Mouse (Mus musculus) CH12.LX (cell line): Measurements from ENCODE around the gene Kcnk15. TPM values are rescaled to one million over a fixed set of nuclear protein-coding genes. Genes with fewer than 3 reads are reported as not detected.
A peak's percentile ranks its signal among the peaks of the same experiment; 100 is the strongest.

Experiments
- DNase-seq: peaks from one replicate; pipeline ENCODE4 v3.0.0-alpha.2; 2013; ENCODE audit errors: extremely low read depth
- H3K27ac ChIP-seq: 2 replicates; pipeline ENCODE4 v1.5.1; 2012; ENCODE audit warnings: low read depth, mild to moderate bottlenecking, control low read depth, moderate library complexity; ENCODE audit not compliant: insufficient read depth
- H3K27me3 ChIP-seq: replicated peaks from 2 replicates; pipeline ENCODE3; 2012; ENCODE audit warnings: inconsistent platforms
- H3K36me3 ChIP-seq, 2 experiments: replicated peaks in 1 of 2; 2 replicates each; pipeline versions ENCODE3 to v1.6.1; 2012; ENCODE audit warnings: inconsistent platforms in 1 of 2, low read length in 1 of 2, mild to moderate bottlenecking in 1 of 2, mixed read lengths in 1 of 2, moderate library complexity in 1 of 2; ENCODE audit not compliant: control insufficient read depth in 1 of 2, insufficient read depth in 1 of 2
- H3K4me1 ChIP-seq, 2 experiments: 2 replicates each; pipeline ENCODE4 v1.6.1; 2012; ENCODE audit warnings: inconsistent platforms in 1 of 2, moderate library complexity in 1 of 2; ENCODE audit not compliant: insufficient read depth in 2 of 2, control insufficient read depth in 1 of 2
- H3K4me2 ChIP-seq: 2 replicates; pipeline ENCODE4 v1.6.1; 2012; ENCODE audit warnings: low read depth, mild to moderate bottlenecking, control low read depth; ENCODE audit not compliant: poor library complexity, insufficient read depth, severe bottlenecking
- H3K4me3 ChIP-seq, 3 experiments: fragments of 150-350 bp in 1 of 3; sonication (generic) in 1 of 3; replicated peaks in 1 of 3; 2 replicates each; pipeline versions ENCODE3 to v1.5.1; 2011 to 2012; ENCODE audit warnings: low read depth in 2 of 3, low read length in 2 of 3, mild to moderate bottlenecking in 2 of 3, moderate library complexity in 2 of 3, control low read depth in 1 of 3, improper control_type of control experiment in 1 of 3, inconsistent platforms in 1 of 3, mixed read lengths in 1 of 3; ENCODE audit not compliant: poor library complexity in 1 of 3
- H3K79me2 ChIP-seq: replicated peaks from 2 replicates; pipeline ENCODE4 v1.6.1; 2012; ENCODE audit warnings: mild to moderate bottlenecking, moderate library complexity; ENCODE audit not compliant: control insufficient read depth, poor library complexity, insufficient read depth, severe bottlenecking; ENCODE audit errors: extremely low read depth
- H3K9ac ChIP-seq: 2 replicates; pipeline ENCODE4 v1.6.1; 2012; ENCODE audit warnings: low read depth, mild to moderate bottlenecking, control low read depth, moderate library complexity; ENCODE audit not compliant: insufficient read depth
- H3K9me3 ChIP-seq: replicated peaks from 2 replicates; pipeline ENCODE3; 2012; ENCODE audit warnings: low read length, inconsistent platforms, mixed read lengths
- CHD1 ChIP-seq: IDR thresholded peaks from 2 replicates; pipeline ENCODE4 v1.6.1; 2012; ENCODE audit warnings: low read depth, low read length, improper control_type of control experiment, inconsistent platforms
- E2F4 ChIP-seq: IDR thresholded peaks from 2 replicates; pipeline ENCODE4 v1.6.1; 2011; ENCODE audit warnings: low read depth, low read length, improper control_type of control experiment; ENCODE audit not compliant: insufficient replicate concordance
- ELF1 ChIP-seq: IDR thresholded peaks from 2 replicates; pipeline ENCODE4 v1.6.1; 2014; ENCODE audit warnings: low read depth, mild to moderate bottlenecking, inconsistent platforms, low read length, improper control_type of control experiment
- GABPA ChIP-seq: IDR thresholded peaks from 2 replicates; pipeline ENCODE4 v1.6.1; 2012; ENCODE audit warnings: low read depth, low read length, improper control_type of control experiment, inconsistent platforms; ENCODE audit not compliant: insufficient replicate concordance
- IRF4 ChIP-seq: IDR thresholded peaks from 2 replicates; pipeline ENCODE4 v1.6.1; 2014; ENCODE audit warnings: low read depth, mild to moderate bottlenecking, inconsistent platforms, low read length, improper control_type of control experiment
- JUND ChIP-seq: conservative IDR thresholded peaks from 2 replicates; pipeline ENCODE4 v1.6.1; 2011; ENCODE audit warnings: low read depth, low read length, improper control_type of control experiment
- MAFK ChIP-seq: IDR thresholded peaks from 2 replicates; pipeline ENCODE4 v1.6.1; 2011; ENCODE audit warnings: low read length, improper control_type of control experiment; ENCODE audit not compliant: insufficient replicate concordance
- MEF2A ChIP-seq: IDR thresholded peaks from 2 replicates; pipeline ENCODE4 v1.6.1; 2014; ENCODE audit warnings: low read depth, mild to moderate bottlenecking, inconsistent platforms, low read length, improper control_type of control experiment, borderline replicate concordance
- POLR2AphosphoS2 ChIP-seq: IDR thresholded peaks from 2 replicates; pipeline ENCODE4 v1.6.1; 2011; ENCODE audit warnings: low read depth, low read length, improper control_type of control experiment
- RAD21 ChIP-seq: IDR thresholded peaks from 2 replicates; pipeline ENCODE4 v1.6.1; 2011; ENCODE audit warnings: low read depth, mild to moderate bottlenecking, low read length, improper control_type of control experiment, moderate library complexity
- RCOR1 ChIP-seq: conservative IDR thresholded peaks from 2 replicates; pipeline ENCODE4 v1.6.1; 2012; ENCODE audit warnings: low read depth, mild to moderate bottlenecking, inconsistent platforms, low read length, improper control_type of control experiment
- SMC3 ChIP-seq: IDR thresholded peaks from 2 replicates; pipeline ENCODE4 v1.6.1; 2011; ENCODE audit warnings: low read depth, low read length, improper control_type of control experiment
- TBP ChIP-seq: conservative IDR thresholded peaks from 2 replicates; pipeline ENCODE4 v1.6.1; 2011; ENCODE audit warnings: low read depth, low read length, improper control_type of control experiment
- UBTF ChIP-seq: IDR thresholded peaks from 2 replicates; pipeline ENCODE4 v1.6.1; 2012; ENCODE audit warnings: low read depth, mild to moderate bottlenecking, inconsistent platforms, low read length, improper control_type of control experiment, moderate library complexity
- USF2 ChIP-seq: conservative IDR thresholded peaks from 2 replicates; pipeline ENCODE4 v1.6.1; 2011; ENCODE audit warnings: low read depth, low read length, improper control_type of control experiment
- ZKSCAN1 ChIP-seq: IDR thresholded peaks from 2 replicates; pipeline ENCODE4 v1.6.1; 2012; ENCODE audit warnings: low read depth, inconsistent platforms, low read length, improper control_type of control experiment, borderline replicate concordance
- ZNF384 ChIP-seq: IDR thresholded peaks from 2 replicates; pipeline ENCODE4 v1.6.1; 2012; ENCODE audit warnings: low read depth, low read length, improper control_type of control experiment, inconsistent platforms
- dilution Hi-C: fragments of 300-500 bp; cut with MboI; formaldehyde crosslinking; loops from 2 replicates; pipeline ENCODE4 v1.14.3; 2020; ENCODE audit warnings: low sequenced_read_pairs; ENCODE audit not compliant: extremely low pct_unique_long_range_greater_than_20kb, extremely low pct_ligation_motif_present
- in situ Hi-C: fragments of 300-500 bp; cut with MboI; formaldehyde crosslinking; loops from 3 replicates; pipeline ENCODE4 v1.14.3; 2019; ENCODE audit warnings: low sequenced_read_pairs, low pct_ligation_motif_present, low pct_unique_long_range_greater_than_20kb, mixed read lengths
- polyA plus RNA-seq: library from polyadenylated mRNA; unstranded; fragments of >175 nt; gene quantifications from 2 replicates; pipeline ENCODE4 v1.2.1, GENCODE M21; 2012; ENCODE audit warnings: low read depth; ENCODE audit not compliant: insufficient read length
- total RNA-seq, 2 experiments: library from RNA; depleted of rRNA; stranded (reverse); fragments of 300-350 nt in 1 of 2; fragments of >200 nt in 1 of 2; gene quantifications; 2 replicates each; pipeline ENCODE4 v1.2.3; 2012 to 2014

Kcnk15 gene
- total and polyA plus RNA-seq, 3 experiments: not detected

GRCm38 (mm10) chr2:163893446-163894370 lies 40.3 kb downstream of the Kcnk15 start:
- dilution Hi-C loops: no loop called here
- Histone ChIP-seq H3K9ac (no peak overlapping the region), H3K4me1 (no peaks in the 10 kb centered on the region), H3K36me3 (no peaks in the 10 kb centered on the region), H3K9me3 (no peaks in the 10 kb centered on the region), H3K27ac (no peak overlapping the region), H3K4me2 (no peak overlapping the region), H3K27me3 (peaks cover 85% of the 10 kb centered on the region), H3K79me2 (no peaks in the 10 kb centered on the region), H3K4me3 (no peak overlapping the region)
- DNase-seq: no peak
- TF ChIP-seq USF2 (no peak), MAFK (peak; percentile 60)
- in situ Hi-C loops: no loop called here

GRCm38 (mm10) chr2:163895156-163895555 lies 41.7 kb downstream of the Kcnk15 start:
- Histone ChIP-seq H3K4me2 (no peak overlapping the region), H3K79me2 (no peaks in the 10 kb centered on the region), H3K9ac (no peak overlapping the region), H3K36me3 (no peaks in the 10 kb centered on the region), H3K4me3 (no peak overlapping the region), H3K27me3 (peaks cover 89% of the 10 kb centered on the region), H3K27ac (no peak overlapping the region)
- dilution Hi-C loops: no loop called here
- no peak for TF ChIP-seq CHD1
- no peak for TF ChIP-seq ZNF384
- no peak for TF ChIP-seq ZKSCAN1
- no peak for TF ChIP-seq UBTF
- TF ChIP-seq E2F4: no peak
- no peak for TF ChIP-seq IRF4
- no peak for TF ChIP-seq ELF1
- TF ChIP-seq RCOR1: no peak
- no peak for TF ChIP-seq POLR2AphosphoS2
- TF ChIP-seq GABPA: no peak
- no peak for TF ChIP-seq SMC3
- TF ChIP-seq RAD21: no peak
- no peak for TF ChIP-seq TBP
- no peak for TF ChIP-seq MEF2A
- no peak for TF ChIP-seq JUND
- TF ChIP-seq, all 38 proteins: peak for 0
- Histone ChIP-seq H3K9me3 (no peaks in the 10 kb centered on the region), H3K4me1 (no peaks in the 10 kb centered on the region)
- DNase-seq: no peak
- in situ Hi-C loops: no loop called here
